Mouse (Mus musculus): ENCODE measurements at regions not wholly inside any gene's neighbourhood (a gene's known extent, or its start where the extent isn't known, plus 50 kb on each side); places are given as distances from the start of the nearest gene placed in this dataset.
A peak's percentile ranks its signal among the peaks of the same experiment; 100 is the strongest.

- DNase-seq (ENCODE audit: low read depth, low spot score): no peak
Observed at GRCm38 (mm10) chr1:166735545-166735944, 53.9 kb upstream of the Fmo9 start.

- peak; percentile 22 for DNase-seq (ENCODE audit: low read depth, low spot score)
Observed at GRCm38 (mm10) chr1:166738029-166738428, 56.4 kb upstream of the Fmo9 start.

GRCm38 (mm10) chr1:166750236-166750635, 68.6 kb upstream of the Fmo9 start:
- no peak for DNase-seq (ENCODE audit: low read depth, low spot score)

GRCm38 (mm10) chr1:166750777-166751176, 69.1 kb upstream of the Fmo9 start:
- no peak for DNase-seq (ENCODE audit: low read depth, low spot score)

- no peak for DNase-seq (ENCODE audit: low read depth, low spot score)
Observed at GRCm38 (mm10) chr1:166751436-166751835, 69.8 kb upstream of the Fmo9 start.

- no peak for DNase-seq (ENCODE audit: low read depth, low spot score)
Observed at GRCm38 (mm10) chr1:166752990-166753709, 71.5 kb upstream of the Fmo9 start.

GRCm38 (mm10) chr1:166758987-166759386, 77.3 kb upstream of the Fmo9 start:
- DNase-seq (ENCODE audit: low read depth, low spot score): no peak

- no peak for DNase-seq (ENCODE audit: low read depth, low spot score)
Observed at GRCm38 (mm10) chr1:166773114-166773513, 91.5 kb upstream of the Fmo9 start.

GRCm38 (mm10) chr1:166782106-166782505, 100.5 kb upstream of the Fmo9 start:
- DNase-seq (ENCODE audit: low read depth, low spot score): no peak

- no peak for DNase-seq (ENCODE audit: low read depth, low spot score)
Observed at GRCm38 (mm10) chr1:166787945-166788344, 106.3 kb upstream of the Fmo9 start.

- DNase-seq (ENCODE audit: low read depth, low spot score): no peak
Observed at GRCm38 (mm10) chr1:166788824-166789399, 107.3 kb upstream of the Fmo9 start.

GRCm38 (mm10) chr1:166793052-166793716, 111.5 kb upstream of the Fmo9 start:
- DNase-seq (ENCODE audit: low read depth, low spot score): no peak

GRCm38 (mm10) chr1:166793717-166794081, 112.1 kb upstream of the Fmo9 start:
- no peak for DNase-seq (ENCODE audit: low read depth, low spot score)

- no peak for DNase-seq (ENCODE audit: low read depth, low spot score)
Observed at GRCm38 (mm10) chr1:166794622-166795244, 113.1 kb upstream of the Fmo9 start.

- DNase-seq (ENCODE audit: low read depth, low spot score): no peak
Observed at GRCm38 (mm10) chr1:166795613-166796012, 114.0 kb upstream of the Fmo9 start.

- no peak for DNase-seq (ENCODE audit: low read depth, low spot score)
Observed at GRCm38 (mm10) chr1:166796362-166796925, 114.8 kb upstream of the Fmo9 start.

GRCm38 (mm10) chr1:166796931-166797330, 115.3 kb upstream of the Fmo9 start:
- no peak for DNase-seq (ENCODE audit: low read depth, low spot score)

GRCm38 (mm10) chr1:166800953-166801603, 119.4 kb upstream of the Fmo9 start:
- no peak for DNase-seq (ENCODE audit: low read depth, low spot score)

- DNase-seq (ENCODE audit: low read depth, low spot score): no peak
Observed at GRCm38 (mm10) chr1:166801929-166802328, 120.3 kb upstream of the Fmo9 start.

GRCm38 (mm10) chr1:166803928-166804327, 122.3 kb upstream of the Fmo9 start:
- DNase-seq (ENCODE audit: low read depth, low spot score): no peak

- no peak for DNase-seq (ENCODE audit: low read depth, low spot score)
Observed at GRCm38 (mm10) chr1:166804333-166804732, 122.7 kb upstream of the Fmo9 start.
